Mouse (Mus musculus): Measurements from ENCODE around the gene Pdhx. TPM values are rescaled to one million over a fixed set of nuclear protein-coding genes. Genes with fewer than 3 reads are reported as not detected.

The Pdhx gene
- polyA plus RNA-seq, 1 experiment from 2014 or later = 25.3 TPM

- Histone ChIP-seq H3K27me3 (replicated peaks; ENCODE audit: insufficient read depth, low read length) (no peaks in the 10 kb centered on the region), H3K36me3 (ENCODE audit: insufficient read depth, low read length) (no peaks in the 10 kb centered on the region), H3K27ac (ENCODE audit: low read length) (no peak overlapping the region), H3K9me3 (ENCODE audit: low read length) (no peaks in the 10 kb centered on the region), H3K4me1 (ENCODE audit: insufficient read depth, low read depth, low read length) (no peaks in the 10 kb centered on the region), H3K9ac (replicated peaks; ENCODE audit: low read depth) (no peak overlapping the region), H3K4me2 (replicated peaks; ENCODE audit: low read depth, low read length) (no peak overlapping the region), H3K4me3 (ENCODE audit: low read depth, low read length) (no peak overlapping the region)
- no peak for ATAC-seq
- no peak for TF ChIP-seq EP300 (IDR thresholded peaks at IDR 0.05)
- TF ChIP-seq CTCF (IDR thresholded peaks at IDR 0.05) = no peak
- DNase-seq (ENCODE audit: low spot score) = no peak
These were observed 94.2 kb downstream of the Pdhx start for GRCm38 (mm10) chr2:102979112-102979511.

- Histone ChIP-seq H3K36me3 (ENCODE audit: insufficient read depth, low read length) (no peaks in the 10 kb centered on the region), H3K4me1 (ENCODE audit: insufficient read depth, low read depth, low read length) (no peaks in the 10 kb centered on the region), H3K4me2 (replicated peaks; ENCODE audit: low read depth, low read length) (no peak overlapping the region), H3K9me3 (ENCODE audit: low read length) (no peaks in the 10 kb centered on the region), H3K27me3 (replicated peaks; ENCODE audit: insufficient read depth, low read length) (no peaks in the 10 kb centered on the region), H3K27ac (ENCODE audit: low read length) (no peak overlapping the region), H3K4me3 (ENCODE audit: low read depth, low read length) (no peak overlapping the region), H3K9ac (replicated peaks; ENCODE audit: low read depth) (no peak overlapping the region)
- no peak for TF ChIP-seq CTCF (IDR thresholded peaks at IDR 0.05)
- TF ChIP-seq EP300 (IDR thresholded peaks at IDR 0.05) = no peak
- peak; percentile 78 for DNase-seq (ENCODE audit: low spot score)
- 42% methylated on average over 5 of the region's 5 CpGs for WGBS
- peak; percentile 90 for ATAC-seq
These were observed 97.9 kb downstream of the Pdhx start for GRCm38 (mm10) chr2:102975358-102975945.

GRCm38 (mm10) chr2:102973115-102973514, 100.2 kb downstream of the Pdhx start:
- ATAC-seq (no peak), DNase-seq (ENCODE audit: low spot score) (no peak)
- Histone ChIP-seq H3K9ac (replicated peaks; ENCODE audit: low read depth) (no peak overlapping the region), H3K27ac (ENCODE audit: low read length) (no peak overlapping the region), H3K4me1 (ENCODE audit: insufficient read depth, low read depth, low read length) (no peaks in the 10 kb centered on the region), H3K27me3 (replicated peaks; ENCODE audit: insufficient read depth, low read length) (no peaks in the 10 kb centered on the region), H3K4me2 (replicated peaks; ENCODE audit: low read depth, low read length) (no peak overlapping the region), H3K36me3 (ENCODE audit: insufficient read depth, low read length) (no peaks in the 10 kb centered on the region), H3K4me3 (ENCODE audit: low read depth, low read length) (no peak overlapping the region), H3K9me3 (ENCODE audit: low read length) (no peaks in the 10 kb centered on the region)
- 94% methylated on average over 3 of the region's 3 CpGs for WGBS
- TF ChIP-seq CTCF (IDR thresholded peaks at IDR 0.05) (no peak), EP300 (IDR thresholded peaks at IDR 0.05) (no peak)

- Histone ChIP-seq H3K9ac (replicated peaks; ENCODE audit: low read depth) (no peak overlapping the region), H3K9me3 (ENCODE audit: low read length) (no peaks in the 10 kb centered on the region), H3K27ac (ENCODE audit: low read length) (no peak overlapping the region), H3K4me3 (ENCODE audit: low read depth, low read length) (no peak overlapping the region), H3K36me3 (ENCODE audit: insufficient read depth, low read length) (no peaks in the 10 kb centered on the region), H3K27me3 (replicated peaks; ENCODE audit: insufficient read depth, low read length) (no peaks in the 10 kb centered on the region), H3K4me2 (replicated peaks; ENCODE audit: low read depth, low read length) (no peak overlapping the region), H3K4me1 (ENCODE audit: insufficient read depth, low read depth, low read length) (no peaks in the 10 kb centered on the region)
- WGBS = 35% methylated on average over 5 of the region's 5 CpGs
- ATAC-seq = no peak
- TF ChIP-seq CTCF (IDR thresholded peaks at IDR 0.05) (no peak), EP300 (IDR thresholded peaks at IDR 0.05) (no peak)
- DNase-seq (ENCODE audit: low spot score) = no peak
These were observed 100.7 kb downstream of the Pdhx start for GRCm38 (mm10) chr2:102972575-102972974.

GRCm38 (mm10) chr2:102971951-102972350, 101.4 kb downstream of the Pdhx start:
- ATAC-seq (no peak), DNase-seq (ENCODE audit: low spot score) (no peak)
- Histone ChIP-seq H3K9me3 (ENCODE audit: low read length) (no peaks in the 10 kb centered on the region), H3K27me3 (replicated peaks; ENCODE audit: insufficient read depth, low read length) (no peaks in the 10 kb centered on the region), H3K36me3 (ENCODE audit: insufficient read depth, low read length) (no peaks in the 10 kb centered on the region), H3K4me2 (replicated peaks; ENCODE audit: low read depth, low read length) (no peak overlapping the region), H3K9ac (replicated peaks; ENCODE audit: low read depth) (no peak overlapping the region), H3K4me3 (ENCODE audit: low read depth, low read length) (no peak overlapping the region), H3K27ac (ENCODE audit: low read length) (no peak overlapping the region), H3K4me1 (ENCODE audit: insufficient read depth, low read depth, low read length) (no peaks in the 10 kb centered on the region)
- no peak for TF ChIP-seq CTCF (IDR thresholded peaks at IDR 0.05)
- no peak for TF ChIP-seq EP300 (IDR thresholded peaks at IDR 0.05)

Other genes with a start within 250 kb of the Pdhx start
- 44.2 and 45.2 TPM in 2 replicates for gene Cd44, start 171.8 kb downstream of the Pdhx start, polyA plus RNA-seq (2015; fragmentation: Nextera tagmentation; extraction: Ambion mirVana)
- 66.8 and 70.4 TPM in 2 replicates for gene Apip, start 162 bp upstream of the Pdhx start, polyA plus RNA-seq (2015; fragmentation: Nextera tagmentation; extraction: Ambion mirVana)
- 4.9 and 5.9 TPM in 2 replicates for gene Ehf, start 229.8 kb upstream of the Pdhx start, polyA plus RNA-seq (2015; fragmentation: Nextera tagmentation; extraction: Ambion mirVana)

All from lung, postnatal 0 days (tissue).